8 mouse cellular contexts compared by ENCODE assay signal in the genomic region with DNA sequence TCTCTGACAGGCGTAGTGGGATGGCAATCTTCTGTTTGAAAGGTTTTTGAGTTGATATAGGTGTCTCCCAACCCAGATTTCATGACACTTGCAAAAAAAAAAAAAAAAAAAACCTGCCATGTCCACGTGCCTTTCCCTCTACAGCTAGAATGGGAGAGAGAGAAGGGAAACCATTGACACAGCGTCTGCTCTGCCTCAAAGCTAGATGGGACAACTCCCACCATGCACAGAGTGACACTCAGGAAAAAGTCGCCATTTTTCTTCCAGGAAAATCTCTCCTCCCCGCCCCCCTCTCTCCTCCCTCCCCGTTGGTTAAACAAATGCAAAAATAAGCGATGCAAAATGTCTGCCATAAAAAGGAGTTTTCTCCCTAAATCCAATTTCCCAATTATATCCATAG.
A peak's percentile ranks its signal among the peaks of the same experiment; 100 is the strongest.
DNase-seq lines count a peak whose midpoint lies in the region; ATAC-seq and TF ChIP-seq lines count a peak whose summit lies in the region.

No protein-coding gene starts in this region.

- no peak overlapping the region for H3K9ac ChIP-seq in lung, postnatal 0 days (replicated peaks; ENCODE audit: low read depth)
- peak overlapping the region; percentile 56; the same call in 1 of the 2 replicates for H3K9ac ChIP-seq in hindbrain, postnatal 0 days (replicated peaks; ENCODE audit: low read length)

- no peaks in the 10 kb centered on the region for H3K4me1 ChIP-seq in lung, postnatal 0 days (ENCODE audit: insufficient read depth, low read depth, low read length)
- H3K4me1 ChIP-seq in hindbrain, postnatal 0 days (ENCODE audit: insufficient read depth, low read length): peaks cover 17% of the 10 kb centered on the region
- peaks cover 15% of the 10 kb centered on the region for H3K4me1 ChIP-seq in olfactory bulb, adult 2 months (ENCODE audit: control insufficient read depth, insufficient read depth, low read length)

- 27% methylated on average over 7 of the region's 7 CpGs for WGBS in lung, postnatal 0 days
- 23% methylated on average over 7 of the region's 7 CpGs for WGBS in hindbrain, postnatal 0 days
- 55% methylated on average over 7 of the region's 7 CpGs for WGBS in olfactory bulb, adult 2 months

- H3K27ac ChIP-seq in gastrocnemius, adult 2 months: peak overlapping the region; percentile 88
- no peak overlapping the region for H3K27ac ChIP-seq in lung, postnatal 0 days (ENCODE audit: low read length)
- H3K27ac ChIP-seq in hindbrain, postnatal 0 days: peak overlapping the region; percentile 95
- peak overlapping the region; percentile 9; the same call in 1 of the 2 replicates for H3K27ac ChIP-seq in olfactory bulb, adult 2 months (ENCODE audit: insufficient read depth, low read depth, low read length)

- peak overlapping the region; percentile 78 for H3K4me3 ChIP-seq in gastrocnemius, adult 2 months
- no peak overlapping the region for H3K4me3 ChIP-seq in lung, postnatal 0 days (ENCODE audit: low read depth, low read length)
- H3K4me3 ChIP-seq in hindbrain, postnatal 0 days (ENCODE audit: low read length): 0 out of 2 replicates have a peak overlapping the region, but pooled peaks have one; percentile 29
- H3K4me3 ChIP-seq in olfactory bulb, adult 2 months (ENCODE audit: insufficient read depth, low read depth, low read length): no peak overlapping the region

- no peaks in the 10 kb centered on the region for H3K27me3 ChIP-seq in lung, postnatal 0 days (replicated peaks; ENCODE audit: insufficient read depth, low read length)
- no peaks in the 10 kb centered on the region for H3K27me3 ChIP-seq in hindbrain, postnatal 0 days (ENCODE audit: insufficient read depth, low read length)

- no peaks in the 10 kb centered on the region for H3K9me3 ChIP-seq in lung, postnatal 0 days (ENCODE audit: low read length)
- no peaks in the 10 kb centered on the region for H3K9me3 ChIP-seq in hindbrain, postnatal 0 days (ENCODE audit: low read length)

- ATAC-seq in lung, postnatal 0 days: peak; percentile 10; the same call in 1 of the 2 replicates
- ATAC-seq in hindbrain, postnatal 0 days: peak; percentile 6; the same call in 1 of the 2 replicates

- no peak for TF ChIP-seq POLR2A in olfactory bulb, adult 2 months (IDR thresholded peaks at IDR 0.05; ENCODE audit: insufficient read depth, low read depth, low read length)

- intact Hi-C loops in gastrocnemius, adult 2 months (cut with DNase I): no loop called here

- no peak for TF ChIP-seq CTCF in gastrocnemius, adult 2 months (IDR thresholded peaks at IDR 0.05)
- no peak for TF ChIP-seq CTCF in lung, postnatal 0 days (IDR thresholded peaks at IDR 0.05)
- TF ChIP-seq CTCF in hindbrain, postnatal 0 days (IDR thresholded peaks at IDR 0.05; ENCODE audit: low read depth): no peak
- TF ChIP-seq CTCF in olfactory bulb, adult 2 months (IDR thresholded peaks at IDR 0.05; ENCODE audit: insufficient read depth, low read depth, low read length): no peak

- no peaks in the 10 kb centered on the region for H3K36me3 ChIP-seq in lung, postnatal 0 days (ENCODE audit: insufficient read depth, low read length)
- H3K36me3 ChIP-seq in hindbrain, postnatal 0 days (ENCODE audit: insufficient read depth, low read length): no peaks in the 10 kb centered on the region

- peak overlapping the region; percentile 71 for H3K4me2 ChIP-seq in lung, postnatal 0 days (replicated peaks; ENCODE audit: low read depth, low read length)
- peak overlapping the region; percentile 60 for H3K4me2 ChIP-seq in hindbrain, postnatal 0 days (ENCODE audit: low read depth, low read length)

- DNase-seq in gastrocnemius, adult 2 months: no peak
- no peak for DNase-seq in gastrocnemius, postnatal 25 days
- DNase-seq in lung, postnatal 0 days (ENCODE audit: low spot score): no peak
- DNase-seq in lung, postnatal 36 days: no peak
- DNase-seq in hindbrain, postnatal 0 days (ENCODE audit: low spot score): peak; percentile 66
- DNase-seq in ovary, postnatal 36 days (ENCODE audit: low spot score): no peak
- DNase-seq in layer of hippocampus, adult 11-12 months (ENCODE audit: low spot score): no peak

- no peak for TF ChIP-seq EP300 in lung, postnatal 0 days (IDR thresholded peaks at IDR 0.05)

Comparison
In these comparisons a context has a peak if more than half of its experiments do, and no peak if none do; other contexts are left out.
1. H3K4me3 ChIP-seq: peak in gastrocnemius, adult 2 months (single experiment) and hindbrain, postnatal 0 days (single experiment); none in lung, postnatal 0 days (single experiment) and olfactory bulb, adult 2 months (single experiment).